Mouse (Mus musculus) telencephalon, adult 2 months (tissue): ENCODE results near the gene Lrrc72.
A peak's percentile ranks its signal among the peaks of the same experiment; 100 is the strongest.
"Not testable (repeated sequence)": the region's sequence is repeated elsewhere in the genome, so short reads cannot be mapped to it uniquely, and the experiment has no call there.

Source experiments
- DNase-seq: peaks from one replicate; pipeline ENCODE4 v3.0.0-alpha.2; 2011; ENCODE audit warnings: low read depth, low spot score

Lrrc72 gene

GRCm38 (mm10) chr12:36253298-36253697, at the start of gene Lrrc72:
Gene Lrrc72, minus strand, starts transcription at chr12:36253398.
- DNase-seq = no peak

DNA sequence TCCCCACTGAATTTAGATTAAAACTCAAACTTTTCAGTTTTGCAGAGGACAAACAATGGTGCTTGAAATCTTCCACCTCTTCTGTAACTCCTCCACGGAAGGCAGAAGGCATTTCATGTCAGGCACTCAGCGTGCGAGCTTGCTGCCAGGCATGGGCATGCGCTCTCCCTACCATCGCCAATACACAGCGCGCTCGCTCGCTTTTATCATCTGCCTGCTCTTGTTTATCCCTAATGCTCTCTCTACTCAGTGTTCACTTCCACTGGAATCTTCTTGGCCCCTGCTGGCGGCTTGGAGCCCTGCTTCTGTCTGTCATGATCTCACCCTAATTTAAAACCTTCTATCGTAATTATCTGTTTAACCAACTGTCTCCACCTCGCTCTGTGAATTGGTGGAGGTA, 49.1 kb upstream of the Lrrc72 start:
- no peak for DNase-seq

- DNase-seq = no peak
Measured at GRCm38 (mm10) chr12:36291346-36291745, 38.1 kb upstream of the Lrrc72 start.

DNA sequence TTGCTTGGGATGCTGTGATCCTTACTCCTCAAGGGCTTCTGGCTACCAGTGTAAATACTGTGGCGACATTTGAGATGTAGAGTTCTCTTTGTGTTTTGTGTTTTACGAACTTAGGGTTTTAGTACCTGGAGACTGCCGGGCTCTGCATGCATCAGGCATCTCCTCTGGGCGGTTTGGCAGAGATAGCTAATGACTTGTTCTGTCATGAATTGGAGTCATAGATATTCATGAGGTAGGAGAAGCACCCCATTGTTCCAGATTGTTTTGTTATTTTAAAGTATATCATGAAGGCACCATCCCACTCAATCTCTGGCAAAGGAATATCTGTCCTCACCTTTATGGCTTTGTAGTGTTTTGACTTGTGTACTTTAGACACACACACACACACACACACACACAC, 37.3 kb upstream of the Lrrc72 start:
- DNase-seq = no peak

GRCm38 (mm10) chr12:36289634-36290033, 36.4 kb upstream of the Lrrc72 start:
- no peak for DNase-seq

DNA sequence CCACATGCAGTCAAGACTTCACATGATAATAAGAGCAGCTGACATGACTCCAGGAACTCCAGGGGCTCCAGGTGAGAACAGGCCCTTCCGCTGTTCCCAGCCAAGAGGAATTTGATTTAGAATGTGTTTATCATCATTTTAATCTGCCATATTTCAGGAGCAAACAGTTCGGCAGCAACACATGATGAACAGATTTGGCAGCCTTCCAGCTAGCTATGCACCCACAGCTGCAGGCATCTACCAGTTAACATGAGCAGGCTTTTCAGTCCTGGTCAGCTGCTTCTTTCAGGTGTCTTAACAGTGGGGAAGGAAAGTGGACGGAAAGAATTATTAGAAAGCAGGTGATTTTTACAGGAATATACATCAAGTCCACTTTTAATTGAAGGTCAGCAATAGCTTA, 21.6 kb upstream of the Lrrc72 start:
- DNase-seq = no peak

GRCm38 (mm10) chr12:36267670-36268246, 14.6 kb upstream of the Lrrc72 start:
- DNase-seq = no peak

DNA sequence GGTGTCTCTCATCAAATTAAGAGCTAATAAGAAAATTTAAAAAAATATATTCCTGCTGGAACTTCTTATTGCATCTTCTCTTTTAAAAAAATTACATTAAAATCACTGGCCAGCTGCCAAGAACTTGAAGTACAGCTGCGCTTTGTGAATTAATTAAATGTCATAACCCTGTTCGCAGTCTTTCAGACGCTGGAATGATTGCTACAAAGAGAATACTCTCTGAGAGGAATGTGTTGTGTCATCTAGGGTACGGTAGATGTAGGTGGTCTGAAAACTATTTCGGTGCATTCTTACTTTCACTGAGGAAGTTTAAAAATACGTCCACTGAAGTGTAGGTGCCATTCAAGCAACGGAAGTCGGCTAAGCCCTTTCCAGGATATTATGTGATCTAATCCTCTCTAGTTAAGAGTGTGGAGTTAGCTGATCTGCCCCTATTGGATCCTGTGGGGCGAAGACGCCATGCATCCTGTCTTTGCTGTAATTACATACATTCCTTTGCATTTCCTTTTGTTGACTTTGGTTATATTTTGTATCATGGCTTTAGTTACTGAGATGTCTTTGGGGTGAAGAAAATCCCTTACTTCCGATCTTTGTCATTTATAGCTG, 9.0 kb upstream of the Lrrc72 start:
- no peak for DNase-seq

- DNase-seq = no peak
Measured at GRCm38 (mm10) chr12:36255413-36255812, 2.2 kb upstream of the Lrrc72 start.

- no peak for DNase-seq
Measured at GRCm38 (mm10) chr12:36241171-36241570, 12.0 kb downstream of the Lrrc72 start.

GRCm38 (mm10) chr12:36231386-36231785, 21.8 kb downstream of the Lrrc72 start:
- no peak for DNase-seq

- no peak for DNase-seq
Measured at GRCm38 (mm10) chr12:36224392-36224791, 28.8 kb downstream of the Lrrc72 start.

DNA sequence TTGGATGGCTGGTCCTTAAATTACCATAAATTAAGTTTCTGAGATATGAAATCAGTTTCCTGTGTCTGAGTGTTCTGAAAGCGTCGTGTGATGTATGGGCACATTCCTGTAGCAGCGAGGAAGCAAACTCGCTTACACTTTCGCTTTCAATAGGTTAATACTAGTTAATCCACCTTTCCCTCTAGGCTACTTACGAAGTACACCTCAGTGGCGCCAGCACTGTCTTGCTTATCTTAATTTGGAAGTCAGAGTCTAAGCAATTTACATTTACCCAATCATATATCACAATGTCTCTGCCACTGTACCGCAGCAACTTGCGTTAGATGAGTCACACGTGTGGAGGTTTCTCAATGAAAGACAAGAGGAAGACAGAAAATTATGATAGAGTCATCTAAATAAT, 36.3 kb downstream of the Lrrc72 start:
- no peak for DNase-seq

GRCm38 (mm10) chr12:36216230-36216629, 37.0 kb downstream of the Lrrc72 start:
- no peak for DNase-seq

DNA sequence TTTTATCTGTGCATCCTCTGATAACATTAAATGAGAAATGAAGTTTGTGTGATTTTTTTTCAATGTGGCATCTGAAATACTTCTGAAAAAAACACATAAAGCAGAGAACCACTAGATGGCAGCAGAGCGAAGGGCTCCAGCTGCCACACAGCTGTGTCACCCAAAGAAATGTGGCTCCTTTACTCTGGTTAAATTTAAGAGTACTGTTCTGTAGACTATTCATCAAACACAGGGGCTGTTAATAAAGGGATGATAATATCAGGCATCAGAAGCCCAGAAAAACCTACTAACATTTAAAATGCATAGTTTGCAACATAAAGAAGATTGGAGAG, 38.1 kb downstream of the Lrrc72 start:
- DNase-seq = no peak

- no peak for DNase-seq
Measured at GRCm38 (mm10) chr12:36214389-36215148, 38.6 kb downstream of the Lrrc72 start.

DNA sequence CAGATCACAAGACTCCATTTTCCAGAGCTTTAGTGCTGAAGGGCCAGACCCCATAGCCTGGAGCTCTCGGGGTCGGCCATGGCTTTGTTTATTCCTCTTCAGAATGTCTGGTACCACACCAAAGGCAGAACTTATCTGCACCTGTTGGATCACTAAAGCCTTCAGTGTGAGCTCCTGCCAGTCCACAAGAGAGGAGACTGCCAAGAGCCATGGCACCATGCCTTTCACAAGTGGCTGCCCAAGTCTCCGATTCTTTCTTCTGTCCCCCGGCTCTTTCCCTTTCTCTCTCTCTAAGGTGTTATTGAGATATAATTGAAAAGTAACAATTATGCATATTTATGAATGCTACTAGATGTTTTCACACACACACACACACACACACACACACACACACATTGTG, 43.1 kb downstream of the Lrrc72 start:
- no peak for DNase-seq

- peak; percentile 50 for DNase-seq
Measured at GRCm38 (mm10) chr12:36208456-36208855, 44.7 kb downstream of the Lrrc72 start.

- DNase-seq = no peak
Measured at GRCm38 (mm10) chr12:36207800-36208148, 45.4 kb downstream of the Lrrc72 start.

GRCm38 (mm10) chr12:36207072-36207799, 46.0 kb downstream of the Lrrc72 start:
- DNase-seq = peak; percentile 35

DNA sequence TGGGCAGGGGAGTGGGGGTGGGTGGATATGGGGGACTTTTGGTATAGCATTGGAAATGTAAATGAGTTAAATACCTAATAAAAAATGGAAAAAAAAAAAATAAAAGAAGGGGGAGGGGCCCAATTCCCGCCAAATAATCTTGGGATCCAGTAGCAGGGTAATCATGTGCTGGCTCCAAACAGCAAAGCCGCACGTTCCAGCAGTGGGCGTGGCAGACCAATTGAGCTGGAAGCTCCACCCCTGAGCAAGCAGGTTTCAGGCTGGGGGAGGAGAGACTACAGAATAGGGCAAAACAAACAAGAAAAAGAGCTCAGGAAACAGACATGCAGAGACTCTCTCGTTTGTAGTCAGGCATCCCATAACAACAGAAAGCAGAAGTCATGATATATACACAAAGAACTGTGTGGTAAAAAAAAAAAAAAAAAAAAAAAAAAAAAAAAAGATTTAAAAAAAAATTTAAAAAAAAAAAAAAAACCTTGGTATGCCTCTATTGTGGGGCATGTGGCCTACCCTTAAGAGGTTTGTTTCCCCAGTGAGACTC, 47.5 kb downstream of the Lrrc72 start:
- not testable (repeated sequence) for DNase-seq

- no peak for DNase-seq
Measured at GRCm38 (mm10) chr12:36194976-36195375, 58.2 kb downstream of the Lrrc72 start.
